Mouse (Mus musculus) layer of hippocampus, adult 9-11 months (tissue): ENCODE data around the gene Ccdc32.

Source experiments
- DNase-seq: peaks from one replicate; pipeline ENCODE4 v3.0.0; 2022

Ccdc32 gene

GRCm38 (mm10) chr2:119014989-119015388 lies 14.2 kb downstream of the Ccdc32 start:
- DNase-seq, result no peak

- no peak for DNase-seq
These were observed 19.8 kb downstream of the Ccdc32 start for GRCm38 (mm10) chr2:119009376-119009775.

GRCm38 (mm10) chr2:119006886-119007285 lies 22.3 kb downstream of the Ccdc32 start:
- no peak for DNase-seq

- no peak for DNase-seq
These were observed 30.1 kb downstream of the Ccdc32 start for GRCm38 (mm10) chr2:118999025-118999639.

GRCm38 (mm10) chr2:118998115-118998866 lies 30.9 kb downstream of the Ccdc32 start:
- no peak for DNase-seq

- no peak for DNase-seq
These were observed 32.4 kb downstream of the Ccdc32 start for GRCm38 (mm10) chr2:118996798-118997105.

GRCm38 (mm10) chr2:118995919-118996797 lies 33.0 kb downstream of the Ccdc32 start:
- DNase-seq, result no peak

- peak; percentile 21 for DNase-seq
These were observed 33.7 kb downstream of the Ccdc32 start for GRCm38 (mm10) chr2:118995490-118995889.

GRCm38 (mm10) chr2:118983812-118984211 lies 45.4 kb downstream of the Ccdc32 start:
- no peak for DNase-seq

- DNase-seq, result no peak
These were observed 48.4 kb downstream of the Ccdc32 start for GRCm38 (mm10) chr2:118980841-118981240.

GRCm38 (mm10) chr2:118978064-118978463 lies 51.1 kb downstream of the Ccdc32 start:
- no peak for DNase-seq

- DNase-seq, result no peak
These were observed 52.3 kb downstream of the Ccdc32 start for GRCm38 (mm10) chr2:118976941-118977340.

- DNase-seq, result peak; percentile 78
These were observed 52.8 kb downstream of the Ccdc32 start for GRCm38 (mm10) chr2:118976282-118976929.

GRCm38 (mm10) chr2:118975855-118976254 lies 53.3 kb downstream of the Ccdc32 start:
- peak; percentile 27 for DNase-seq

- peak; percentile 77 for DNase-seq
These were observed 56.4 kb downstream of the Ccdc32 start for GRCm38 (mm10) chr2:118972687-118973376.

GRCm38 (mm10) chr2:118972048-118972447 lies 57.1 kb downstream of the Ccdc32 start:
- DNase-seq, result no peak

GRCm38 (mm10) chr2:118969585-118970147 lies 59.5 kb downstream of the Ccdc32 start:
- DNase-seq, result no peak
